Mouse (Mus musculus) cerebral cortex, adult 2 months (tissue): ENCODE results near the gene Trub2.

Experiments
- WGBS: fragments of 180-500 bp; shearing (Covaris S2); methylation state at CpG from one replicate; pipeline ENCODE4 v1.1.7; 2018; 5-methylcytosine and 5-hydroxymethylcytosine counted together

The Trub2 gene

GRCm38 (mm10) chr2:29787937-29788681 is at the start of gene Trub2:
Gene Trub2 (minus strand): TSS chr2:29788502.
- WGBS, result 1% methylated on average over 45 of the region's 45 CpGs

- WGBS, result 32% methylated on average over 2 of the region's 2 CpGs
These were observed 47.1 kb upstream of the Trub2 start for GRCm38 (mm10) chr2:29835391-29835899.

- WGBS, result 91% methylated on average over 5 of the region's 5 CpGs
These were observed 45.5 kb upstream of the Trub2 start for GRCm38 (mm10) chr2:29833796-29834195.

- WGBS, result 77% methylated on average over 4 of the region's 4 CpGs
These were observed 42.8 kb upstream of the Trub2 start for GRCm38 (mm10) chr2:29831106-29831505.

GRCm38 (mm10) chr2:29827709-29828024 is 39.4 kb upstream of the Trub2 start:
- WGBS, result 3% methylated on average over 12 of the region's 12 CpGs

- WGBS, result under 1% methylated on average over 48 of the region's 48 CpGs
These were observed 38.8 kb upstream of the Trub2 start for GRCm38 (mm10) chr2:29826926-29827708.

- 8% methylated on average over 11 of the region's 11 CpGs for WGBS
These were observed 38.1 kb upstream of the Trub2 start for GRCm38 (mm10) chr2:29826318-29826925.

- WGBS, result 2% methylated on average over 35 of the region's 35 CpGs
These were observed 31.9 kb upstream of the Trub2 start, which contains the start of gene Urm1 for GRCm38 (mm10) chr2:29820025-29820817. Gene Urm1 (plus strand): TSS chr2:29820075.

- 23% methylated on average over 2 of the region's 2 CpGs for WGBS
These were observed 31.1 kb upstream of the Trub2 start for GRCm38 (mm10) chr2:29819363-29819762.

- whole genome bisulfite sequencing, result 33% methylated on average over 8 of the region's 8 CpGs
These were observed 29.3 kb upstream of the Trub2 start for GRCm38 (mm10) chr2:29817426-29818232.

GRCm38 (mm10) chr2:29815678-29816371 is 27.5 kb upstream of the Trub2 start:
- WGBS, result 79% methylated on average over 11 of the region's 11 CpGs

- 13% methylated on average over 6 of the region's 6 CpGs for WGBS
These were observed 15.1 kb upstream of the Trub2 start for GRCm38 (mm10) chr2:29803400-29803831.

GRCm38 (mm10) chr2:29802827-29803201 is 14.5 kb upstream of the Trub2 start:
- under 1% methylated on average over 38 of the region's 39 CpGs for WGBS

GRCm38 (mm10) chr2:29802075-29802826 is 13.9 kb upstream of the Trub2 start, which contains the start of gene Slc27a4:
Gene Slc27a4 (plus strand): TSS chr2:29802634.
- WGBS, result 5% methylated on average over 28 of the region's 28 CpGs

GRCm38 (mm10) chr2:29792772-29793487 is 4.6 kb upstream of the Trub2 start:
- 87% methylated on average over 2 of the region's 2 CpGs for WGBS

GRCm38 (mm10) chr2:29787104-29787917 is 991 bp downstream of the Trub2 start, which contains the start of gene Coq4:
Gene Coq4 (plus strand): TSS chr2:29787493.
- WGBS, result 2% methylated on average over 31 of the region's 31 CpGs

- whole genome bisulfite sequencing, result 63% methylated on average over 4 of the region's 4 CpGs
These were observed 4.0 kb downstream of the Trub2 start for GRCm38 (mm10) chr2:29784290-29784689.

GRCm38 (mm10) chr2:29781256-29781655 is 7.0 kb downstream of the Trub2 start:
- WGBS, result 94% methylated on average over 2 of the region's 2 CpGs
